Mouse (Mus musculus): Measurements from ENCODE around the gene Eif3f. TPM values are rescaled to one million over a fixed set of nuclear protein-coding genes. Genes with fewer than 3 reads are reported as not detected.
A peak's percentile ranks its signal among the peaks of the same experiment; 100 is the strongest.

Eif3f gene
- polyA plus RNA-seq (2015; fragmentation: Nextera tagmentation; extraction: Ambion mirVana): 68.2 TPM in 2 replicates

DNA sequence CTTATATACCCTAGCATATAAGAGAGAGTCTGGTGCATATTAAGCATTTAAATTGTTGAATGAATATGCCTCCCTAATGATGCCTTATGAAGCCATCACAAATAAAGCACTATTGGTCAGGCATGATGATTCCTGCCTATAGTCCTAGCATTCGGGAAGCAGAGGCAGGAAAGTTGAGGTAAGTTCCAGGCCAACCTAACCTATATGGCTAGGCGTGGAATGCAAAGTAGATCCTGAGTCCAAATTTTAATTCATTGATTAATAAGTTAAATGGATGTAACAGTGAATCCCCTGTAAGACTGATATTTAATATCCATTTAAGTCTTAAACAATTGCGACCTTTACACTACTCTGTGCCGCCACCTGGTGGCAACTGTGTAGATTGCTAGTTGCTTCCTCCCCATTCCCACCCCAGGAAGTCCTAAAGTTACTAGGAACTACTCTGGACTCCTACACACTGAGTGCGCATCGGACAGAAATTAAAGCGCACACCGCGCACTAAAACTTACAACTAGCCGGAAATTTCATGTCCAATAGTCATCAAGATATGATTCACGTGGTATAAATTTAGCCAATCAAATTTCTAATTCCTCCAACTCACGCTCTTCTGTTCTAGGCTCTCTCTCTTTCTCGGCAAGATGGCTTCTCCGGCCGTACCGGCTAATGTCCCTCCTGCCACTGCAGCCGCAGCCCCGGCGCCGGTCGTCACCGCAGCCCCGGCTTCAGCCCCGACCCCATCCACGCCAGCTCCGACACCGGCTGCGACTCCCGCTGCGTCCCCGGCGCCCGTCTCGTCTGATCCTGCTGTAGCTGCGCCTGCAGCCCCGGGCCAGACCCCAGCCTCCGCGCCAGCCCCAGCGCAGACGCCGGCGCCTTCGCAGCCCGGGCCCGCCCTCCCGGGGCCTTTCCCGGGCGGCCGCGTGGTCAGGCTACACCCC, at the start of gene Eif3f:
Gene Eif3f, plus strand, starts transcription at position 624 of the 938 bp plus-strand sequence.
- H3K4me2 ChIP-seq (ENCODE audit: low read depth, low read length): peak within 1 kb of the TSS; percentile 83
- 2% methylated on average over 49 of the region's 50 CpGs for whole genome bisulfite sequencing
- peak within 1 kb of the TSS; percentile 99 for H3K4me3 ChIP-seq (ENCODE audit: low read length)
- ATAC-seq: peak; percentile 98
- peak within 1 kb of the TSS; percentile 98 for H3K9ac ChIP-seq (ENCODE audit: low read depth, low read length)
- no peaks in the 10 kb centered on the region for H3K27me3 ChIP-seq (replicated peaks; ENCODE audit: control insufficient read depth, insufficient read depth, low read length)
- H3K36me3 ChIP-seq (ENCODE audit: control insufficient read depth, insufficient read depth, low read length): peaks cover 14% of the 10 kb centered on the region
- peaks cover 10% of the 10 kb centered on the region for H3K4me1 ChIP-seq (ENCODE audit: control insufficient read depth, insufficient read depth, low read length)
- H3K27ac ChIP-seq (ENCODE audit: low read length): peak within 1 kb of the TSS; percentile 72
- H3K9me3 ChIP-seq (ENCODE audit: control insufficient read depth, low read length): no peaks in the 10 kb centered on the region

DNA sequence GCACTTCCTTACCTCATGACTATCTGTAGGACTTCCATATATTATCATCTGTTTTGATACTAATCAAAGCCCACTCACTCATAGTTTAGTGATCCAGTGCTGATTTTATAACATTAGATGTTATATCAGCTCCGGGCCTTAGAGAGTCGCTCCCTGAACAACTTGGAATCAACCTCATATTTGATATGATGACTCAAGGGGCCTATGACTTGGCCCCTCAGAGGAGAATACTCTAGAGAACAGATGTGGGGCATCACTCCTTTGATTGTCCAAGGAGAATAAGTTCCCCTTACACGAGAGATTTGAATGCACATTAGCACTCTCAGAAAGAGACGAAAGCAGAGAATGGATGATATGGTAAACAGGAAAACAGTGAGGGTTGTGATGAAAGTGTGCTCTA, 49.3 kb upstream of the Eif3f start, which contains the start of gene Olfr518:
Gene Olfr518, minus strand, starts transcription at position 101 of the 400 bp plus-strand sequence.
- H3K4me1 ChIP-seq (ENCODE audit: control insufficient read depth, insufficient read depth, low read length): no peaks in the 10 kb centered on the region
- 79% methylated on average over 4 of the region's 4 CpGs for WGBS

DNA sequence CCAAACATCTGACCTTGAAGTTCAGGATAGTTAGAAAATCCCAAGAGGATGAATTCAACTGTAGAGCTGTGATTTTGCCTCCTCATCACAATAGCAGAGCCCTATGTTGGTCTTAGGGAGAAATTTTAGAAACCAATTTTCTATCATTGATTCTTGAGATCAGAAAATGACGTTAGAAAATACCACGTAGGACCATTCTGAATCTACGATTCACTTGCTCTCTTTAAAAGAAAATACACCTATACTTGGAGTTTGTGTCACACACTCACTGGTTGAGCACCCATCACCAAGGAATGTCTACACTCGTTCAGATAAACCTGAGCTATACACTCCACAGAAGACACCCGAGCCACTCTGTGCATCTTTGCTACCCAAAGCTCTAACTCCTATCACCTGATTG, 39.9 kb upstream of the Eif3f start, which contains the start of gene Olfr519:
Gene Olfr519, minus strand, starts transcription at position 101 of the 400 bp plus-strand sequence.
- no peaks in the 10 kb centered on the region for H3K36me3 ChIP-seq (ENCODE audit: control insufficient read depth, insufficient read depth, low read length)
- H3K4me2 ChIP-seq (ENCODE audit: low read depth, low read length): no peak within 1 kb of the TSS
- 80% methylated on average over 5 of the region's 5 CpGs for WGBS
- H3K27ac ChIP-seq (ENCODE audit: low read length): no peak within 1 kb of the TSS
- H3K9me3 ChIP-seq (ENCODE audit: control insufficient read depth, low read length): no peaks in the 10 kb centered on the region
- no peak for ATAC-seq
- no peak within 1 kb of the TSS for H3K4me3 ChIP-seq (ENCODE audit: low read length)
- no peaks in the 10 kb centered on the region for H3K4me1 ChIP-seq (ENCODE audit: control insufficient read depth, insufficient read depth, low read length)
- no peaks in the 10 kb centered on the region for H3K27me3 ChIP-seq (replicated peaks; ENCODE audit: control insufficient read depth, insufficient read depth, low read length)
- no peak within 1 kb of the TSS for H3K9ac ChIP-seq (ENCODE audit: low read depth, low read length)

More for the DNA sequence above, 49.3 kb upstream of the Eif3f start, which contains the start of gene Olfr518:
- Histone ChIP-seq H3K4me3 (ENCODE audit: low read length) (no peak within 1 kb of the TSS), H3K27me3 (replicated peaks; ENCODE audit: control insufficient read depth, insufficient read depth, low read length) (no peaks in the 10 kb centered on the region), H3K9ac (ENCODE audit: low read depth, low read length) (no peak within 1 kb of the TSS), H3K9me3 (ENCODE audit: control insufficient read depth, low read length) (no peaks in the 10 kb centered on the region), H3K27ac (ENCODE audit: low read length) (no peak within 1 kb of the TSS), H3K4me2 (ENCODE audit: low read depth, low read length) (no peak within 1 kb of the TSS), H3K36me3 (ENCODE audit: control insufficient read depth, insufficient read depth, low read length) (no peaks in the 10 kb centered on the region)
- no peak for ATAC-seq

DNA sequence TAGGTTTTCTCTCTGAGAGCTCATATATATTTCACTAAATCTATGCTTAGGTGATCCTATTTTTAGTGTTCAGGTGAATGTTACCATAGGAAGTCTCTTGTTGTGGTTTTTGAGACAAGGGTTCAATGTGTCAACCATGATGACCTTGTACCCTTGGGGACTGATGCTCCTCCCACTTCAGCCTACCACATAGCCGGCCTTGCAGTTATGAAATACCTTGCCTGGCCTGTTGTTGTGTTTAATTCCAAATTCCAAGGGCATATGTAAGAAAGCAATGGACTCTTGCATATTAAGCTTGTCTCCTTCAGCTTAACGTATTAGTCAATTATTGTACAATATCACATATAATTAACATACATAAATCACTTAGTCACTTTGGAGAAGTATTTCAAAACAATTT, 30.2 kb upstream of the Eif3f start:
- WGBS: 69% methylated on average over 2 of the region's 2 CpGs
- Histone ChIP-seq H3K4me2 (ENCODE audit: low read depth, low read length) (no peak overlapping the region), H3K4me1 (ENCODE audit: control insufficient read depth, insufficient read depth, low read length) (no peaks in the 10 kb centered on the region), H3K36me3 (ENCODE audit: control insufficient read depth, insufficient read depth, low read length) (no peaks in the 10 kb centered on the region), H3K9ac (ENCODE audit: low read depth, low read length) (no peak overlapping the region), H3K27ac (ENCODE audit: low read length) (no peak overlapping the region), H3K27me3 (replicated peaks; ENCODE audit: control insufficient read depth, insufficient read depth, low read length) (no peaks in the 10 kb centered on the region), H3K9me3 (ENCODE audit: control insufficient read depth, low read length) (no peaks in the 10 kb centered on the region), H3K4me3 (ENCODE audit: low read length) (no peak overlapping the region)
- ATAC-seq: no peak

DNA sequence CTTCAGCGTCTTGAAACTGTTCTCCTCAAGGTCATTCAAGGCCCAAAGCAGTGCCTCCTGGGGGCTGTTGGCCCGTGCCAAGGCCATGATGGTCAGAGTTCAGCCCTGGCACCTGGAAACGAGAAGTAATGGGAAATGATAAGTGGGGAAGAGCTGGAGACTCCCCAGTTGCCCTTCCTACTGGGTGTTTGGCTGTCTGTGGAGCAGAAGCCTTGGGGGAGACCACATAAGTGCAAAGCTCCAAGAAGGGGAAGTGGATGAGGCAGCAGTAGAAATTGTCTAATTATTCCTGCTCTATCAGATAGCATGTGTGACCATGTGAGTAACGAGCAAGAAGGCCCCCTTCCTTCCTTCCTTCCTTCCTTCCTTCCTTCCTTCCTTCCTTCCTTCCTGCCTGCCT, 7.2 kb upstream of the Eif3f start:
- 64% methylated on average over 4 of the region's 4 CpGs for WGBS
- H3K27ac ChIP-seq (ENCODE audit: low read length): no peak overlapping the region
- no peak for ATAC-seq
- no peaks in the 10 kb centered on the region for H3K4me1 ChIP-seq (ENCODE audit: control insufficient read depth, insufficient read depth, low read length)
- no peaks in the 10 kb centered on the region for H3K27me3 ChIP-seq (replicated peaks; ENCODE audit: control insufficient read depth, insufficient read depth, low read length)
- no peaks in the 10 kb centered on the region for H3K36me3 ChIP-seq (ENCODE audit: control insufficient read depth, insufficient read depth, low read length)
- no peak overlapping the region for H3K9ac ChIP-seq (ENCODE audit: low read depth, low read length)
- H3K4me2 ChIP-seq (ENCODE audit: low read depth, low read length): no peak overlapping the region
- no peaks in the 10 kb centered on the region for H3K9me3 ChIP-seq (ENCODE audit: control insufficient read depth, low read length)
- H3K4me3 ChIP-seq (ENCODE audit: low read length): no peak overlapping the region

DNA sequence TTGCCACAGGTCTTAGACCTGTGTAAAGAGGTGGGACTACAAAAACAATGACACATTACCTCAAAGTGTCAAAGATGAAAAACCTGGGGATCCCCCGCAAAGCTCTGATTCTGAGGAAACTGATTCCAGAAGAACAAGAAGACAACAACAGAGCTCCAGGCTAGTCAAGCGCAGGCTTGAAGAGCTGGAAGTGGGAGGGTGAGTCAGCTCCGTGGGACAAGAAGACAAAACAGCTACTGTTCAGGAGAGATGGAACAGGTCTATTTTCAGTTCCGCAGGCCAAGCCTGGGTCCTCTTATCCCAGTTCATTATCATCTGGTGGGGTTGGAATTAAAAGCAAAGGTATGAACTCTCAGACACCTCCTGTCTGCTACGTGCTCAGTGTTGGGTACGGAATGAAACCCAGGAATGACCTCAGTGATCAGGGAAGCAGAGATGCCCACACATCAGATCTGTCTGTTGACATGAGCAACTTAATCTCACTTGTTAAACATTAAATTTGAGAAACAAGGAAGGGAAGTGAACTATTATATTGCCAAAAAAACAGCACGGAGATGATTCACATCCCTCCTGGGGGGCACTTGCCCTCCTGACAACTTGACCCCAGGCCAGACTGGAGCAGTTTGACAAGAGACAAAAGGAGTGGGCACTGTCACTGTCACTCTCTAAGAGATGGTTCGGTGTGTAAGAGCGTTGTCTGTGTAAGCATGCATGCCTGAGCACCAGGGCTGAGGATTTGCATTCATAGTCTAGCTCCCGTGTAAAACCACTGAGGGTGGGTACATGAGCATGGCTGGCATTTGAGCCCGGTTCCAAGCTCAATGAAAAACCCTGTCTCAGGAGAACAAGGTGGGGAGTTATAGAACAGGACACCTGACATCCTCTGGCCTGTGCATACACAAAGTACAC, 5.7 kb upstream of the Eif3f start:
- Histone ChIP-seq H3K9ac (ENCODE audit: low read depth, low read length) (no peak overlapping the region), H3K4me1 (ENCODE audit: control insufficient read depth, insufficient read depth, low read length) (no peaks in the 10 kb centered on the region), H3K9me3 (ENCODE audit: control insufficient read depth, low read length) (no peaks in the 10 kb centered on the region), H3K27ac (ENCODE audit: low read length) (no peak overlapping the region), H3K27me3 (replicated peaks; ENCODE audit: control insufficient read depth, insufficient read depth, low read length) (no peaks in the 10 kb centered on the region), H3K36me3 (ENCODE audit: control insufficient read depth, insufficient read depth, low read length) (no peaks in the 10 kb centered on the region), H3K4me2 (ENCODE audit: low read depth, low read length) (no peak overlapping the region), H3K4me3 (ENCODE audit: low read length) (no peak overlapping the region)
- ATAC-seq: no peak
- 78% methylated on average over 11 of the region's 11 CpGs for WGBS

DNA sequence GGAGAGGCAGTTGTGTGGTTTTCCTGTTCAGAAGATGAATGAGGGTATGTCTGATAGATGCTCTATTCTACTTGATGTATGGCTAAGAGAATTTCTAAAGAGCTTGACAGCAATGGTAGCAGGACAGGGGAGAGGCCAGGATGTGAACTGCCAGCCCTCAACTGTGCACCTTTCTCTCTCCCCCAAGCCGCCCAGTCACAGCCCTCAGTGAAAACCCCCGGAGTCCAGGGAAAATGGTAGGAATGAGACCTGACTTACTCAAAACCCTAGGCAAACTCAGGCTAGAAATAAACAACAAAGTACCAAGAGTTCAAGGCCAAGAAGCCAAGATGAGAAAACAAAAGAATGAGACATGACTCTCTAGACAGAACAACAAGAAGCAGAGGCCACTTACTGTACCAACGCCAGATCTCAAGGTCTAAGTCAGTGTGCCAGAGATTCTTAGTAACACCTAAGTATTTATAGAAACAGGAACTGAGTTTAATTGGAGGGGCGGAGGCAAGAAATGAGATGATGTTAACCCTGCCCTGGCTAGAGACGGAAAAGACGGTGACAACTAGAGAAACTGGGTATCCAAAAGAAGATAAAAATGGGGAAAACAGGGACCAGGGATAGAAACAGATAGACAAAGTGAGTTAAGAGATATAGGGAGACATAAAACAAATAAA, 4.4 kb upstream of the Eif3f start, which contains the start of gene Nlrp10:
Gene Nlrp10, minus strand, starts transcription at position 453 of the 668 bp plus-strand sequence.
- H3K4me2 ChIP-seq (ENCODE audit: low read depth, low read length): no peak within 1 kb of the TSS
- H3K27ac ChIP-seq (ENCODE audit: low read length): no peak within 1 kb of the TSS
- 72% methylated on average over 6 of the region's 6 CpGs for WGBS
- ATAC-seq: no peak
- no peak within 1 kb of the TSS for H3K4me3 ChIP-seq (ENCODE audit: low read length)
- H3K36me3 ChIP-seq (ENCODE audit: control insufficient read depth, insufficient read depth, low read length): no peaks in the 10 kb centered on the region
- H3K9me3 ChIP-seq (ENCODE audit: control insufficient read depth, low read length): no peaks in the 10 kb centered on the region
- H3K4me1 ChIP-seq (ENCODE audit: control insufficient read depth, insufficient read depth, low read length): no peaks in the 10 kb centered on the region
- H3K27me3 ChIP-seq (replicated peaks; ENCODE audit: control insufficient read depth, insufficient read depth, low read length): no peaks in the 10 kb centered on the region
- no peak within 1 kb of the TSS for H3K9ac ChIP-seq (ENCODE audit: low read depth, low read length)

DNA sequence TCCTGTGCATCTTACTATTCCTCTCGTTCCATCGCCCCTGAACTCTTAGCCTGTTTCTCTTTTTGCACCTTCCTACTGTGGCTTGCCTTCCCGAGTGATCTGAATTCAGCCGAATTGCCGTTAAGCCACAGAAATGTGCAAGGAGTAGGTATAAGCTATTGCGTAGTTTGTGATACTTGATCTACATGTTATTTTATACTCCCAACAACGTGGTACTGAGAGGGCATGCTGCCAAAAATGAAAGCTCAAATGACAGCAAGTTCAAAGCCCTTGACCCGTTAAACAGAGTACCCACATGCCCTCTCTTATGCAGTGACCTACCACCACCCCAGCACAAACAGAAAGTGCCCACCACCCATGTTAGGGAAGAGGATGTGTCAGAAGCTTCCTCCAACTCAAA, 619 bp downstream of the Eif3f start:
- Histone ChIP-seq H3K4me1 (ENCODE audit: control insufficient read depth, insufficient read depth, low read length) (peaks cover 10% of the 10 kb centered on the region), H3K36me3 (ENCODE audit: control insufficient read depth, insufficient read depth, low read length) (peaks cover 14% of the 10 kb centered on the region), H3K4me3 (ENCODE audit: low read length) (peak overlapping the region; percentile 99), H3K27ac (ENCODE audit: low read length) (no peak overlapping the region), H3K9ac (ENCODE audit: low read depth, low read length) (peak overlapping the region; percentile 98), H3K9me3 (ENCODE audit: control insufficient read depth, low read length) (no peaks in the 10 kb centered on the region), H3K4me2 (ENCODE audit: low read depth, low read length) (peak overlapping the region; percentile 83), H3K27me3 (replicated peaks; ENCODE audit: control insufficient read depth, insufficient read depth, low read length) (no peaks in the 10 kb centered on the region)
- ATAC-seq: no peak
- WGBS: 6% methylated on average over 8 of the region's 8 CpGs
